Mouse (Mus musculus) kidney, adult 2 months (tissue): ENCODE measurements around the gene Jakmip3.

Source experiments
- CTCF ChIP-seq: fragments of 200-500 bp; conservative IDR thresholded peaks from 2 replicates; pipeline ENCODE4 v1.5.1; 2011; ENCODE audit warnings: low read depth, mild to moderate bottlenecking, control low read depth, low read length, moderate library complexity, mixed read lengths; ENCODE audit not compliant: insufficient read depth, insufficient read length
- POLR2A ChIP-seq: fragments of 200-500 bp; IDR thresholded peaks from one replicate; pipeline ENCODE4 v1.6.1; 2011; ENCODE audit warnings: low read depth, low read length, control low read depth

DNA sequence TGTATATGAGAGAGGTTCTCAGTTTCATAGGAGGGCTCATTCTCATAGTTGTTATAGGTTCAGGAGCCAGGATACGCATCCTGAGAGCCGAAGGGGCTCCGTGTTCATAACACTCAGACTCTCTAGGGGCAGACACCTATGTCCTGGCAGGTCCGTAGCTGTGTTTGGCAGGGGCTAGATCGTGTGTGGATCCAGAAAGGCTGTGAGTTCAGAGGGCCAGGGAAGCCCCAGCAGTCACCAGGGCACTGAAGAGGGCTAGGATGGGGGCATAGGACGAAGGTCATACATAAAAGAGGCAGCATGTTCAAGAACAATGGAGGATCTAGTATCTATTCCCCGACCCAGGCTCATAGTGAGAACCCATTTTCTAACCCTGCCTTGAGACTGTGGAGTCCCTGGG lies 154.8 kb downstream of the Jakmip3 start:
- TF ChIP-seq CTCF (no peak), POLR2A (no peak)
